Mouse (Mus musculus) kidney, embryonic 14.5 days (tissue): ENCODE data around the gene Acat2. TPM values are rescaled to one million over a fixed set of nuclear protein-coding genes. Genes with fewer than 3 reads are reported as not detected.
"Not testable (repeated sequence)": the region's sequence is repeated elsewhere in the genome, so short reads cannot be mapped to it uniquely, and the experiment has no call there.

ENCODE experiments used
- ATAC-seq: fragments of 200-750 bp; cut with Nextera tagmentation; 2 replicates; pipeline ENCODE4 v1.8.0; 2017; ENCODE audit warnings: moderate number of reproducible peaks, mild to moderate bottlenecking, moderate TSS enrichment, moderate library complexity; ENCODE audit not compliant: low FRiP score, low TSS enrichment
- H3K27ac ChIP-seq: fragments of 300-500 bp; sonication (generic); 2 replicates; pipeline ENCODE4 v1.5.1; 2014; ENCODE audit warnings: low read depth, mild to moderate bottlenecking, low read length, moderate library complexity, mixed read lengths
- H3K27me3 ChIP-seq: fragments of 300-500 bp; sonication (generic); 2 replicates; pipeline ENCODE4 v1.6.1; 2014; ENCODE audit warnings: mild to moderate bottlenecking, low read length; ENCODE audit not compliant: control insufficient read depth, insufficient read depth
- H3K36me3 ChIP-seq: fragments of 300-500 bp; sonication (generic); 2 replicates; pipeline ENCODE4 v1.6.1; 2014; ENCODE audit warnings: low read length, mixed read lengths; ENCODE audit not compliant: control insufficient read depth, insufficient read depth
- H3K4me1 ChIP-seq: fragments of 300-500 bp; sonication (generic); 2 replicates; pipeline ENCODE4 v1.6.1; 2014; ENCODE audit warnings: low read length, mixed read lengths; ENCODE audit not compliant: control insufficient read depth, insufficient read depth
- H3K4me2 ChIP-seq: fragments of 300-500 bp; sonication (generic); replicated peaks from 2 replicates; pipeline ENCODE4 v1.6.1; 2014; ENCODE audit warnings: low read depth, mild to moderate bottlenecking, low read length
- H3K4me3 ChIP-seq: fragments of 300-500 bp; sonication (generic); 2 replicates; pipeline ENCODE4 v1.5.1; 2014; ENCODE audit warnings: mild to moderate bottlenecking, low read length
- H3K9ac ChIP-seq: fragments of 300-500 bp; sonication (generic); 2 replicates; pipeline ENCODE4 v1.6.1; 2014; ENCODE audit warnings: low read depth, mild to moderate bottlenecking, low read length, moderate library complexity
- H3K9me3 ChIP-seq: fragments of 300-500 bp; sonication (generic); 2 replicates; pipeline ENCODE4 v1.6.1; 2016; ENCODE audit warnings: low read length; ENCODE audit not compliant: control insufficient read depth
- WGBS: fragments of 180-500 bp; shearing (Covaris S2); extraction: QIAGEN DNeasy Blood & Tissue Kit; methylation state at CpG from one replicate; pipeline ENCODE4 v1.1.7; 2014; 5-methylcytosine and 5-hydroxymethylcytosine counted together
- polyA plus RNA-seq: library from polyadenylated mRNA; unstranded; fragments of >200 nt; fragmentation: Nextera tagmentation; extraction: Ambion mirVana; gene quantifications from 2 replicates; pipeline ENCODE4 v1.2.1, GENCODE M21; 2014

The Acat2 gene
- polyA plus RNA-seq, 1 experiment from 2014 or later: 78.4 TPM

DNA sequence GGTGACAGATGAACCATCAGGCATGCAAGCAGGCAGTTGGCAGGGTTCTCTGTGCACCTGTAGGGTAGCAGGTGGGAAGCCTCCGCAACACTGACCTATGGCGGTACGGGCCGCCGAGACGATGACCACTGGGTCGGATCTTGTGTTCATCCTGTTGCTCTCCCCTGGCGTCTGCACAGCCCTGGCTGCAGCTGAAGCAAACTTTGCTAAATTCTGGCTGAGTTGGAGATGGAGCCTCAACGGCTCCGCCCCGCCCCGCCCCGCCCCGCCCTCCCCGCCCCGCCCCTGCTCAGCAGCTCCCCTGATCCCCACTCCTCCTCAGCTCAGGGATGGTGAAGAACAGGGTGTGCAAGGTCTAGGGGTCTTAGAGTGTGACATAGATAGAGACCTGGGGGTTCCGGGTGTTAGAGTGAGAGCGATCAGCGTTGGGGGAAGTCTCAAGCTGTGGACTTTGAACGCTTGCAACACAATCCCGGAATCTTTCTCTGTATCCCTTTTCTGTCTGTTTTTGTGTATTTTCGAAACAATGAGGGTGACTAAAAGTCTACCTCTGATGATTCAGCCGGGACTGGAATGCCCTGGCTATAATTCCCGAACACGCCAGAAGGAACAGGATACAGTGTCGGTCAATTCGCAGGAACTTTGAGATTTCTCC is 20.3 kb downstream of the Acat2 start, which contains the start of gene Acat3:
Acat3 (minus strand) TSS at position 450 of the 655 bp plus-strand sequence.
- H3K9ac ChIP-seq: peak within 1 kb of the TSS; percentile 45; the same call in 1 of the 2 replicates
- peak within 1 kb of the TSS; percentile 32 for H3K4me2 ChIP-seq
- H3K36me3 ChIP-seq: peaks cover 22% of the 10 kb centered on the region
- H3K27ac ChIP-seq: no peak within 1 kb of the TSS
- H3K9me3 ChIP-seq: no peaks in the 10 kb centered on the region
- H3K27me3 ChIP-seq: no peaks in the 10 kb centered on the region
- ATAC-seq: peak; percentile 86
- H3K4me3 ChIP-seq: peak within 1 kb of the TSS; percentile 10
- 12% methylated on average over 27 of the region's 27 CpGs for WGBS
- no peaks in the 10 kb centered on the region for H3K4me1 ChIP-seq

DNA sequence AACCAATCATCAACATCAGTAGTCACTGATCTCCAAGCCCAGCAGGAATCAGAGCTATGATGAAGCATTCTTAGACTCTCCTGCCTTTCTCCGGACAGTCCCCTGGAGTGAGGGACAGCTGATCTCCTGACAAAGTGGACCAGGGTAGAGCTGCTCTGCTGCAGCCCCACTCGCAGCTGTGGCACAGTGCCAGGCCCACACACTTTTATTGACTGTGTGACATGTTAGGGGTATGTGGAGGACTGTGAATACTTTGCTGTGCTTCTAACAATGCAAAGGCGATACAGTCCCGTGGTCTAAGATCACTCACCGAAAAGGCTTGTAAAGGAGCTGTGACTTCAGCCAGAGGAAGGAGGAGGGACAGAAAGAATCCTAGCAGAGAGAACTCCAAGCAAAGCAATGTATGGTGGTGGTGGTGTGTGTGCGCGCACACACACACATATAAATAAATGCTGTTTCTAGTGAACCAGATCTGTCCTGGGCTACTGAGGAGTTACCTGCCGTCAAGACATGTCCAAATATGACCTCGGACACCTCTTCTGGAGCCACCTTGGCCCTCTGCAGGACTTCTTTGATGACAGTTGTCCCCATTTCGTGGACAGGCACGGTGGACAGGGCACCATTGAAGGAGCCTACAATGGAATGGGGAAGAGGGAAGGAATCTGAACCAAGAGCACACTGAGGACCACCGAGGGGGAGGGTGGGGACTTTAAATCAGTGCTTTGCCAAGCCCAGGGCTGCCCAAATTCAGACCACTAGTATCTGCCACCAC is 21.0 kb downstream of the Acat2 start:
- WGBS: 49% methylated on average over 2 of the region's 12 CpGs
- not testable (repeated sequence) for H3K9me3 ChIP-seq, H3K4me1 ChIP-seq, ATAC-seq, H3K27me3 ChIP-seq, H3K27ac ChIP-seq
- peak overlapping the region; percentile 45; the same call in 1 of the 2 replicates for H3K9ac ChIP-seq
- peaks cover 16% of the 10 kb centered on the region for H3K36me3 ChIP-seq
- peak overlapping the region; percentile 10 for H3K4me3 ChIP-seq
- peak overlapping the region; percentile 32 for H3K4me2 ChIP-seq

DNA sequence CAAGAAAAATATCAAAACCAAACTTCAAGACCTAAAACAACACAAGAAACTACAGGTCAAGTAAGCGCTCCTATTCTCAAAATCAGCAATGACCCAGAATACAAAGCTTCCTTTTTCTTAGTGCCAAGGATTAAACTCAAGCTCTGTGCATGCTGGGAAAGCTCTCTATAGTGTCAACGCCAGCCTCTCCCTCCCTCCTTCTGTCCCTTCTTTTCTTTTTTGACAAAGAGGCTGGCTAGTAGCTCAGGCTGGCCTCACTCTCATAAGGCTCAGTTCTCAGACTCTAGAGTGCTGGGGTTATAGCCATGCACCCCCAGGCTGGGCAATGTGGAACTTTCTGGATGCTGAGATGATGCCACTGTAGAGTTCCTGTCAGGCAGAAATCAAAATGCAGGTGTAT is 22.5 kb downstream of the Acat2 start:
- Histone ChIP-seq H3K36me3 (peaks cover 7% of the 10 kb centered on the region; the same call in 1 of the 2 replicates), H3K9me3 (no peaks in the 10 kb centered on the region), H3K9ac (no peak overlapping the region), H3K4me2 (no peak overlapping the region), H3K4me3 (no peak overlapping the region), H3K4me1 (no peaks in the 10 kb centered on the region), H3K27me3 (no peaks in the 10 kb centered on the region), H3K27ac (no peak overlapping the region)
- 67% methylated on average over 2 of the region's 2 CpGs for WGBS
- ATAC-seq: no peak

DNA sequence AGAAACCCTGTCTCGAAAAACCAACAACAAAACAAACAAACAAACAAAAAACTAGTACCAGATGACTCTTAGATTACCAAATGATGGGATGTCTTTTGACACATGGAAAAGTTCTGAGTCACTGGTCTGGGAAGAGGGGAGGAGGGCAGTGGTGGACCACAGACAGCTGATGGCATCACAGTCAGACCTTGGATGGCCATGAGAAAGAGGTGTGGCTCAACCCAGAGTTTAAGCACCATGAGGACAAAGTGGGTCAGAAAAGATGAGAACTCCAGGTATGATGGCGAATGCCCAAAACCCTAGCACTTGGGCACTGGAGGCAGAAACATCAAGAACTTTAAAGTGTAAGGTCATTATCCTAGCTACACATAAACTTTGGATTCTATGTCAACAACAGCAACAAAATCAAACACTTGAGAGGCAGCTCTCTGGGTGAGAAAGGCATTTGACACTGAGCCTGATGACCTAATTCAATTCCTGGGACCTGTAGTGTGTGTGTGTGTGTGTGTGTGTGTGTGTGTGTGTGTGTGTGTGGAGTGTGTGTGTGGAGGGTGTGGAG is 23.1 kb downstream of the Acat2 start:
- Histone ChIP-seq H3K4me1 (no peaks in the 10 kb centered on the region), H3K9me3 (no peaks in the 10 kb centered on the region), H3K27ac (no peak overlapping the region), H3K4me3 (no peak overlapping the region), H3K4me2 (no peak overlapping the region), H3K27me3 (no peaks in the 10 kb centered on the region), H3K36me3 (peaks cover 2% of the 10 kb centered on the region; the same call in 1 of the 2 replicates), H3K9ac (no peak overlapping the region)
- no peak for ATAC-seq
- 87% methylated on average over 2 of the region's 2 CpGs for WGBS

DNA sequence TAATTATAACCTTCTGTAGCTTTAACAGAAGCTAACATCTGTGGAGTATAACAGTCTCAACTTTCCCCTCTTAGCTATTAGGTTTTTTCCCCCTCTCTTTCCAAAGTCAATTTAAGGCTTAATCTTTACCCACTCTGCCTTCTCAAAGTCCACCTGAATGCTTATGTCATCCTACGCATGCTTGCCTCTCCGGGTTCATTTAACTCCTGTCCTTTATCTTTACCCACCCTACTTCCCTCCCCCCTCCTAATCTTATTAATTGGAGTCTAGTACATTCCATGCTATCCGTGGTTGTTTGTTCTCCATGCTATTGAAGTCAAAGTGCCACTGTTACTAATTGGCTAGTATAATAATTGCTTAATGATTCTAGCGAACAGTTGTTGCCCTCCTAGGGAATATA is 24.8 kb downstream of the Acat2 start:
- Histone ChIP-seq H3K9me3 (no peaks in the 10 kb centered on the region), H3K4me1 (no peaks in the 10 kb centered on the region), H3K9ac (no peak overlapping the region), H3K4me2 (no peak overlapping the region), H3K27me3 (no peaks in the 10 kb centered on the region), H3K4me3 (no peak overlapping the region), H3K36me3 (no peaks in the 10 kb centered on the region), H3K27ac (no peak overlapping the region)
- ATAC-seq: no peak
- 51% methylated on average over 4 of the region's 4 CpGs for WGBS

DNA sequence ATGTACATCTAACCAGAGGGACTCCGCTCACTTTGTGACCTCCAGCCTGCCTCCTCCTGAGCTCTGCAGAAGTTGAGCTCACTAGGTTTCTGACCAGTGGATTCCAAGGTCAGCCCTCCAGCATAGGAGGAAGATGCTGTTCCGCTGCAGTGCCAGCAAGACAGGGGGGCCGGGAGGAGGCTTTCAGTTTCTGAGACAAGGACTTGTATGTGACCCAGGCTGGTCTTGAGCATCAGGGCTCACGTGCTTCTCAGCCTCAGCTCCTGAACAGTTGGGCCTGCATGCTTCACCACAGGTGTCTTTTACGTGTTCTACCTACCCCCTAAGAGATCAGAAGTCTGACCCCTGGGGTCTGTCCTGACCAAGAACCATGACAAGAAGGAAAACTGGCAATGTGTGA is 29.0 kb downstream of the Acat2 start:
- not testable (repeated sequence) for H3K9ac ChIP-seq, H3K36me3 ChIP-seq, H3K9me3 ChIP-seq, H3K4me2 ChIP-seq, ATAC-seq, H3K27me3 ChIP-seq, H3K4me3 ChIP-seq, H3K27ac ChIP-seq, H3K4me1 ChIP-seq
- 85% methylated on average over 5 of the region's 5 CpGs for WGBS

DNA sequence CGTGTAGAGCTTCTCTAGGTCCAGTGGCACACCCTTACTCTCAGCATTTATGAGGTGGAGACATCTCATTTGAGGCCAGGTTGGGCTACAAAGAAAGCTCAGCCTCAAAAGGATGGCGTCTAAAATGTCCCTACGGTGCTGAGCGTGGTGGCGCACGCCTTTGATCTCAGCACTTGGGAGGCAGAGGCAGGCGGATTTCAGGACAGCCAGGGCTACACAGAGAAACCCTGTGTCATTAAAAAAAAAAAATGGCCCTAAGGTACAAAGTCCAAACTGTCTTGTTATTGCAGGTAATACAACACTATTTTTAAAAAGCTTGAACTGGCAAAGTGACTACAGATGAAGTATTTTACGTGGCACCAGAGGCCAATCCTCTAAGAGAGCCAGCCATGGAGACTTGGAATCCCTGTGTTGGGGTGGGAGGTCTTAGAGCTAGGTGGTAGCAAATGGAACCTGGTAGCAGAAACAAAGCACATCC is 34.8 kb downstream of the Acat2 start:
- Histone ChIP-seq H3K36me3 (peaks cover 57% of the 10 kb centered on the region), H3K4me2 (no peak overlapping the region), H3K4me1 (no peaks in the 10 kb centered on the region), H3K4me3 (no peak overlapping the region), H3K27me3 (no peaks in the 10 kb centered on the region), H3K9ac (no peak overlapping the region), H3K9me3 (no peaks in the 10 kb centered on the region), H3K27ac (no peak overlapping the region)
- 83% methylated on average over 8 of the region's 8 CpGs for WGBS
- ATAC-seq: no peak

DNA sequence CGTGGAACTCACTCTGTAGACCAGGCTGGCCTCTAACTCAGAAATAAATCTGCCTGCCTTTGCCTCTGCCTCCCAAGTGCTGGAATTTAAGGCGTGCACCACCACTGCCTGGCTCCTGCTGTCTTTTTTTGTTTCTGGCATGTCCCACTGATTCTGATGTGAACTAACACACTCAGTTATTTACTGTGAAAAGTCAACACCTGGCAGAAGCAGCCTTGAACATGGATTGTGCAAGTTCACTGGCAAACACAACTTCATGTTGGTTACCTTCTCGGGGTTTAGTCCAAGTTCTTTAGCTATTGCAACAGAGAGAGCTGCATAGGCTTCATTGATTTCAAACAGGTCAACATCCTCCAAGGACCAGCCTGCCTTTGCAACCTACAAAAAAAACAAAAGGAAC is 35.5 kb downstream of the Acat2 start:
- Histone ChIP-seq H3K4me1 (no peaks in the 10 kb centered on the region), H3K27me3 (no peaks in the 10 kb centered on the region), H3K9me3 (no peaks in the 10 kb centered on the region), H3K4me3 (no peak overlapping the region), H3K36me3 (peaks cover 64% of the 10 kb centered on the region), H3K27ac (no peak overlapping the region), H3K9ac (no peak overlapping the region), H3K4me2 (no peak overlapping the region)
- 88% methylated on average over 3 of the region's 3 CpGs for WGBS
- no peak for ATAC-seq

DNA sequence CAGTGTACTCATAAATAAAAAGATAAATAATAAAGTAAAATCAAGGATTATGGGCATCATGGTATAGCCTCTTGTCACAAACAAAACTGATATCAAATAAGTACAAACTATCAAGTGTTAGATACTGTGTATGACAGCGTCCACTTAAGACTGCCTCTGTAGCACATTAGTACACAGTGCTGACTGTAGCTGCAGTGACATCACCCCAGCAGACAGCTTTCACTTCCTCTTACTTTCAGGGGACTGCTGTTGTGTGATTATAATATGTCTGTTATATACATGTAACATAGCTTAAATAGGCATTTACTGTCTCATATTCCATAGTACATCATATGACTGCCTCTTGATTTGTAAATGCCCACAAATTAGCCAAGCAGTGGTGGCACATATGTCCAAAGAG is 39.5 kb downstream of the Acat2 start:
- Histone ChIP-seq H3K4me2 (no peak overlapping the region), H3K9ac (no peak overlapping the region), H3K27me3 (no peaks in the 10 kb centered on the region), H3K36me3 (peaks cover 73% of the 10 kb centered on the region), H3K4me1 (no peaks in the 10 kb centered on the region), H3K9me3 (no peaks in the 10 kb centered on the region), H3K4me3 (no peak overlapping the region), H3K27ac (no peak overlapping the region)
- WGBS: 89% methylated on average over 1 of the region's 1 CpGs
- no peak for ATAC-seq
